Mouse (Mus musculus) embryonic facial prominence, embryonic 14.5 days (tissue): ENCODE measurements at regions not wholly inside any gene's neighbourhood (a gene's known extent, or its start where the extent isn't known, plus 50 kb on each side); places are given as distances from the start of the nearest gene placed in this dataset.

Experiments
- ATAC-seq: fragments of 200-750 bp; cut with Nextera tagmentation; 2 replicates; pipeline ENCODE4 v1.8.0; 2017; ENCODE audit warnings: low read depth, moderate number of reproducible peaks, moderate TSS enrichment
- DNase-seq: peaks from one replicate; pipeline ENCODE4 v3.0.0-alpha.2; 2015; ENCODE audit warnings: low spot score
- H3K27ac ChIP-seq: fragments of 300-500 bp; sonication (generic); replicated peaks from 2 replicates; pipeline ENCODE4 v1.5.1; 2014; ENCODE audit warnings: low read depth, mild to moderate bottlenecking, low read length, moderate library complexity
- H3K27me3 ChIP-seq: fragments of 300-500 bp; sonication (generic); replicated peaks from 2 replicates; pipeline ENCODE4 v1.6.1; 2014; ENCODE audit warnings: low read length; ENCODE audit not compliant: control insufficient read depth, insufficient read depth
- H3K36me3 ChIP-seq: fragments of 300-500 bp; sonication (generic); 2 replicates; pipeline ENCODE4 v1.6.1; 2014; ENCODE audit warnings: low read length, mixed read lengths; ENCODE audit not compliant: control insufficient read depth, insufficient read depth
- H3K4me1 ChIP-seq: fragments of 300-500 bp; sonication (generic); 2 replicates; pipeline ENCODE4 v1.6.1; 2014; ENCODE audit warnings: antibody characterized with exemption, low read length; ENCODE audit not compliant: control insufficient read depth, insufficient read depth
- H3K4me2 ChIP-seq: fragments of 300-500 bp; sonication (generic); 2 replicates; pipeline ENCODE4 v1.6.1; 2014; ENCODE audit warnings: low read depth, mild to moderate bottlenecking, low read length, moderate library complexity, mixed read lengths
- H3K4me3 ChIP-seq: fragments of 300-500 bp; sonication (generic); 2 replicates; pipeline ENCODE4 v1.5.1; 2014; ENCODE audit warnings: low read depth, mild to moderate bottlenecking, low read length
- H3K9ac ChIP-seq: fragments of 300-500 bp; sonication (generic); 2 replicates; pipeline ENCODE4 v1.6.1; 2014; ENCODE audit warnings: low read depth, mild to moderate bottlenecking, low read length, moderate library complexity, mixed read lengths
- H3K9me3 ChIP-seq: fragments of 300-500 bp; sonication (generic); 2 replicates; pipeline ENCODE4 v1.6.1; 2016; ENCODE audit warnings: low read length; ENCODE audit not compliant: control insufficient read depth
- WGBS: fragments of 180-500 bp; shearing (Covaris S2); extraction: QIAGEN DNeasy Blood & Tissue Kit; methylation state at CpG from one replicate; pipeline ENCODE4 v1.1.7; 2014; 5-methylcytosine and 5-hydroxymethylcytosine counted together

DNA sequence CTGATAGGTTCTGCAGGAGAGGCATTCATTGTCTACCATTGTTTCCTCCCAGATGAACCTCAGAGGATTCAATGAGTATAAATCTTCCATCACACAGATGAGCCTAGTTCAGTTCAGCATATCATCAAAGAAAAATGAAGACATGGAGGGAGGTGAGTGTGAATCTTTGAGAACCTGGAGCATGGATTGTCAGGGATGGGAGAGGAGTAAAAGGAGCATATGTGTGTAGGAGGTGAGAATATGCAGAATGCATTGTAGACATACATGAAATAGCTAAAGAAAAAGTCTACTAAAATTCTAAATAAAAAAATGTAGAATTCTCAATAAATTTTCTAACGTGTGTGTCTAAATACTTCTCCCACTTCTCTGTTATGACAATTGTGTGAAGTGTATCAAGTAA, 284.8 kb upstream of the Kif2b start:
- Histone ChIP-seq H3K27me3 (no peaks in the 10 kb centered on the region), H3K9ac (no peak overlapping the region), H3K27ac (no peak overlapping the region), H3K9me3 (no peaks in the 10 kb centered on the region), H3K4me3 (no peak overlapping the region), H3K4me2 (no peak overlapping the region), H3K4me1 (no peaks in the 10 kb centered on the region), H3K36me3 (no peaks in the 10 kb centered on the region)
- WGBS = 54% methylated on average over 1 of the region's 1 CpGs
- DNase-seq (no peak), ATAC-seq (no peak)

DNA sequence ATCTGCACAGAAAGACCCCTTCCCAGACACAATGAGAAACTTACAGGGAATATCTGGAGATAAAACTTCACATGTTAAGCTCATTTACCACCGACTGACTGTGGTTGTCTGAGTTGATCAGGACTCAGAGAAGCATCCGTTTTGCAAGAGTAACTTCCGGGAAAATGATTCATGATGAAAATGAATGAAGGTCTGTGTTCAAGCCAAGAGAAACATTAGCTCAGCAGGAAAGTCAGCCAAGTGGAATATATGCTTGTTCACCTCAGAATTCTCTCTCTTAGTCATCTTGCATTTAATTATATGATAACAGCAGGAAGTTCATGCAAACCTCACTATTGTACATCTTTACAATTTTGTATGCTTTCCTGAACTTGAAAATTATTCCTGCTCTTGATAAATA, 279.1 kb upstream of the Kif2b start:
- 49% methylated on average over 3 of the region's 3 CpGs for WGBS
- DNase-seq (peak; percentile 6), ATAC-seq (no peak)
- Histone ChIP-seq H3K4me1 (no peaks in the 10 kb centered on the region), H3K27ac (no peak overlapping the region), H3K4me2 (no peak overlapping the region), H3K9ac (no peak overlapping the region), H3K36me3 (no peaks in the 10 kb centered on the region), H3K9me3 (no peaks in the 10 kb centered on the region), H3K27me3 (no peaks in the 10 kb centered on the region), H3K4me3 (no peak overlapping the region)

DNA sequence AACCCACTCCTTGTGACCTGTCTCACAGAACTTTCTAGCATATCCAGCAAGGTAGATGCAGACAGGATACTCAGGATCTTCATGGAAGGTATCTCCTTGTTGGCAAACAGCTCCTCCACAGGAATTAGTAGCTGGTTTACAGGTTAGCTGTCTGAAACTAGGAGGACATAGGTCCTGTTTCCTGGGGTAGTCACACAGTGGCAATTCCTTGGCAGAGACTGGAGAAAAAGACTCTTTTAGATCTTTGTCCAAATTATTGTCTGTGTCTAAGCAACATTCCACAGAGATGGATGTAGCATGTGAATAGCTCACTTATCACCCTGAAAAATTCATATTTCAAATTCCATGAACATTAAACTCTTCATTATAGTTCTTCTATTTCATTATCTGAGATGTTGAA, 253.8 kb upstream of the Kif2b start:
- DNase-seq (no peak), ATAC-seq (no peak)
- Histone ChIP-seq H3K4me2 (no peak overlapping the region), H3K9ac (no peak overlapping the region), H3K4me1 (no peaks in the 10 kb centered on the region), H3K27me3 (no peaks in the 10 kb centered on the region), H3K36me3 (no peaks in the 10 kb centered on the region), H3K27ac (no peak overlapping the region), H3K4me3 (no peak overlapping the region), H3K9me3 (no peaks in the 10 kb centered on the region)

- no peaks in the 10 kb centered on the region for H3K9me3 ChIP-seq
- H3K27ac ChIP-seq = no peak overlapping the region
- H3K27me3 ChIP-seq = no peaks in the 10 kb centered on the region
- no peak overlapping the region for H3K9ac ChIP-seq
- ATAC-seq = no peak
- no peak overlapping the region for H3K4me3 ChIP-seq
- no peak overlapping the region for H3K4me2 ChIP-seq
- no peaks in the 10 kb centered on the region for H3K4me1 ChIP-seq
- DNase-seq = no peak
- H3K36me3 ChIP-seq = no peaks in the 10 kb centered on the region
Observed at GRCm38 (mm10) chr11:91820826-91821225, 243.5 kb upstream of the Kif2b start.
